Mouse (Mus musculus): ENCODE measurements around the gene Ankrd33.

The Ankrd33 gene

GRCm38 (mm10) chr15:101146100-101146965, 30.8 kb downstream of the Ankrd33 start:
- DNase-seq (ENCODE audit: low read depth, low spot score) = no peak

GRCm38 (mm10) chr15:101147115-101147909, 31.8 kb downstream of the Ankrd33 start:
- DNase-seq (ENCODE audit: low read depth, low spot score) = no peak

- DNase-seq (ENCODE audit: low read depth, low spot score) = no peak
These were observed 32.3 kb downstream of the Ankrd33 start for GRCm38 (mm10) chr15:101147910-101148273.

- no peak for DNase-seq (ENCODE audit: low read depth, low spot score)
These were observed 33.0 kb downstream of the Ankrd33 start for GRCm38 (mm10) chr15:101148604-101149003.

GRCm38 (mm10) chr15:101151409-101152261, 36.1 kb downstream of the Ankrd33 start:
- no peak for DNase-seq (ENCODE audit: low read depth, low spot score)

DNA sequence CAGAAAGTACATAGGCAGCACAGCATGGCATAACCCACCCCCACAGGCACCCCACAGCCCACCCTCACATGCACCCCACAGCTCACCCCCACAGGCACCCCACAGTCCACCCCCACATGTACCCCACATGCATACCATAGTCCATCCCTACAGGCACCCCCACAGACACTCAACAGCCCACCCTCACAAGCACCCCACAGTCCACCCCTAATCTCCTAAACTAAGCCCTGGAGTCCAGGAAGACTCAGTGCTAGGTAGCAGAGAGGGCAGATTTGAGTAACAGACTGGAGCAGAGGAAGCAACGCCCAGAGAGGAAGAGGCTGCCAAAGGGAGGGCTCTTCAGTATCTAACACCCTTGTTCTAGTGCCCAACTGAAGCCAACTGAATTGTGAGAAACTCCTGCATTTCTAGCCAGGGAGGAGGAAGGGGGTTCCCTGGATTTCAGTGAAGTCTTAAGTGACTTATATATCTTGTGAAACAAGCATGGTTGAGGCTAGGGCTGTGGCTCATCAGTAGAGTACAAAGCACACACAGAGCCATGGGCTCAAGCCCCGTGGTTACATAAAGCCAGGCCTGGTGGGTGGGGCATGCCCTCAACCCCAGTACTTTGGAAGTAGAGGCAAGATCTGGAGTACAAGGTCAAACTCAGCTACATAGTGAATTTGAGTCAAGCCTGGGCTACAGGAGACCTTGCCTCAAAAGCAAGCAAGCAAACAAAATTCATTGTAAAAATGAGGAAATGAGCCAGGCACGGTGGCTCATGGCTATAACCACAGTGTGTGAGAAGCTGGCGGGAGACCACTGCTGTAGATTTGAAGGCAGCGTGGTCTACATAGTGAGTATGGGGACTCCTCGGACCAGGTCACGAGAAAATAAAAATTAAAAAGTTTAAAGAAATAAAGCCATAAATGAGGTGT, 39.4 kb downstream of the Ankrd33 start:
- DNase-seq (ENCODE audit: low read depth, low spot score) = no peak

- no peak for DNase-seq (ENCODE audit: low read depth, low spot score)
These were observed 44.6 kb downstream of the Ankrd33 start for GRCm38 (mm10) chr15:101160128-101160527.

DNA sequence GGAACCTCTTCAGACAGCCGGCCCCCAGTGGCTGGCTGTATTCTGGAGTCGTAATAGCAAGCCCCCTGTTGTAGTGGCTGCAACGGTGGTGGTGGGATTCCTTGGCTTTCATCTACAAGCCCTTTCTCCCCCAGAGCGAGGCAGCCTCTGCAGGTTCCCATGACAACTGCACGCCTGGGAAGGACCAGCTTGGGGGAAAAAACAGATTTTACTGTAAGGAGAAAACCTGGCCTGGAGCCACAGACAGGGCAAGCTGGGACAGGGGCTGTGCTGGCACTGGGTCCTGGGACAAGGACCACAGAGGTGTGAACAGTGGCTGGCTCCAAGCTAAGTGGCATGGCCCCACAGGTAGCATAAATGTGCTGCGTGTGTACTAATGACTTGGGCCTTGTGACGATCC, 45.0 kb downstream of the Ankrd33 start:
- DNase-seq (ENCODE audit: low read depth, low spot score) = no peak

DNA sequence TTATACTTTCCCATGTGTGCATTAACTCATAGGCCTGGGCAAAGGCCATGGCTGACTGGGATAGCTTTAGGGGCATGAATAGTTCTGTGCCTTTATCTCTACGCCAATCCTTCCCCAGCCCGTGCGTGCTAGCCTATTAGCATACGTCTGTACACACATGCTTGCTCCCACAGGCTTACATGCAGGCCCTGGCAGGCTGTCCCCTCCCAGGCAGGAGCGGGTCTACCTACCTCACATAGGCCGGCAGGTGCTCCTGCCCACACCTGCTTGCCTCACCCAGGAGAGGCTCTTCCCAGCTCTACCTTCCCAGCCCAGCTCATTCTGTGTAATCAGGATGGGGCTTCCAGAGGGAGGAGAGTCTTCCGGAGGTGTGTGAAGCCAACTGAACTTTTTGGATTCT, 46.0 kb downstream of the Ankrd33 start:
- DNase-seq (ENCODE audit: low read depth, low spot score) = no peak

DNA sequence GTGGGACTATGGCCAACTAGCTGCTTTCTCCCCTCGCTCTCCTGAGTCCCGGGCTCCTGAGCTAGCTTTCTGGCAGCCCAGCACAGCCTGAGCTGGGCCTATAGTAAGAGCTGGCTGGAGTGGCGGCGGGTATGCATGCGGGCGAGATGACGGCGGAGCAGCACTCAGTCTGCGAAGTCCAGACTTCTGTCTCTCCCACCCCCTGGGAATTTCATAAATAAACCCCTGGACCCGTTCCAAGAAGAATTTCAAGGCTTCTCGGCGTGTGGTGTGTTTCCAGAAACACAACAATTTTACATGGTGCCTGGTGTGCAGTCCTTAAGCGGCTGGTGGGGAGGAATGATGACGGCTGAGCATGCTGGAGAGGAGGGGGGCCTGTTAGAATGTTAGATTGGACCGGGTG, 47.5 kb downstream of the Ankrd33 start:
- DNase-seq (ENCODE audit: low read depth, low spot score) = no peak

- DNase-seq (ENCODE audit: low read depth, low spot score) = no peak
These were observed 48.3 kb downstream of the Ankrd33 start for GRCm38 (mm10) chr15:101163854-101164253.

DNA sequence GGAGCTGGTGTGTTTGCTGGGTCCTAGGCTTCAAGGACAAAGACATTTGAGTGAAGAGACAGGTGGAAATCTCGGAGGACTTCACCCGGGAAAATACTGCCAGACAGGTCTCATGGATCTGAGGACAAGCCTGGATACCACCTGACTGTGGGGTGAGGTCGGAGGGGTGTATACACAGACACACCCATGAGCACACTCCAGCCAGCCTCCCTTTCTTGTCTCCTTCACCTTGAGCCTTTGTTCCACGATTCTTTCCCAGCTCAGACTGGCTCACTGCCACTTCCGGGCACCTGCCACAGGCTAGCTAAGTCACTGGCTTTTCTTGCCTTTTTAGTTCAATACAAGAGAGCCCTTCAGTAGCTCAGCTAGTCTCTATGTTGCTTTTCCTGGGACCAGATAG, 48.7 kb downstream of the Ankrd33 start:
- no peak for DNase-seq (ENCODE audit: low read depth, low spot score)

GRCm38 (mm10) chr15:101165658-101166437, 50.3 kb downstream of the Ankrd33 start:
- no peak for DNase-seq (ENCODE audit: low read depth, low spot score)

DNA sequence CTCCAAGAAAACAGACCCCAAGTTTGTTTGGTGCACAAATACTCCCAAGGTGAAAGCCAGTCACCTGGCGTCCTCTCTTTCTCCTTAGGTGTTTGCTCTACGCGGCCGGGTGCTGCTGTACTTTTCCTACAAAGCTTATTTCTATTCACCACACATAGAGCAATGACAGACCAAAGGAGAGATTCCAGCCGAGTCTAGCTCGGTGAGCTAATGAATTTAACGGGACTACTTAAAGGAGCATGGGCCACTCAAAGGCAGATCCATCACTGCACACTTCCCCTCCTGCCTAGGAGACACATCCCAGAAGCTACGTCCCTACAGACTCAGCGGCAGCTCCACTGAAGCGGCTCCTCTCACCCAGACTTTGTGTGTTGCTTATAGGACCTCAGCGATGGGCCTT, 52.0 kb downstream of the Ankrd33 start:
- DNase-seq (ENCODE audit: low read depth, low spot score) = no peak

Data from c-Kit-negative CD71-positive TER-119-positive erythroid progenitor cells, embryonic 14.5 days (primary cell).